Mouse (Mus musculus): ENCODE measurements around the gene Clcc1. TPM values are rescaled to one million over a fixed set of nuclear protein-coding genes. Genes with fewer than 3 reads are reported as not detected.
A peak's percentile ranks its signal among the peaks of the same experiment; 100 is the strongest.

Gene Clcc1
- 43.5 and 45.6 TPM in 2 replicates for polyA plus RNA-seq (2015; fragmentation: Nextera tagmentation; extraction: Ambion mirVana)

GRCm38 (mm10) chr3:108653710-108654379, at the start of gene Clcc1:
Clcc1 (plus strand) TSS chr3:108653913.
- peak within 1 kb of the TSS; percentile 66 for H3K27ac ChIP-seq (ENCODE audit: low read depth, low read length)
- no peaks in the 10 kb centered on the region for H3K9me3 ChIP-seq (ENCODE audit: control insufficient read depth)
- no peaks in the 10 kb centered on the region for H3K27me3 ChIP-seq (replicated peaks; ENCODE audit: control insufficient read depth, insufficient read depth, low read length)
- H3K9ac ChIP-seq (ENCODE audit: low read depth, low read length) = peak within 1 kb of the TSS; percentile 77
- H3K4me1 ChIP-seq (replicated peaks; ENCODE audit: control insufficient read depth, insufficient read depth, low read length) = no peaks in the 10 kb centered on the region; the same call in 1 of the 2 replicates
- peak; percentile 97 for ATAC-seq
- under 1% methylated on average over 57 of the region's 57 CpGs for WGBS
- peak within 1 kb of the TSS; percentile 79 for H3K4me3 ChIP-seq (ENCODE audit: low read depth, low read length)
- H3K4me2 ChIP-seq (replicated peaks; ENCODE audit: low read depth) = peak within 1 kb of the TSS; percentile 74
- 0 out of 2 replicates have a peak, but pooled peaks cover 3% of the 10 kb centered on the region for H3K36me3 ChIP-seq (ENCODE audit: control insufficient read depth, insufficient read depth)
- TF ChIP-seq CTCF (IDR thresholded peaks at IDR 0.05; ENCODE audit: low read depth) = peak; percentile 20; the same call in 1 of the 2 replicates

DNA sequence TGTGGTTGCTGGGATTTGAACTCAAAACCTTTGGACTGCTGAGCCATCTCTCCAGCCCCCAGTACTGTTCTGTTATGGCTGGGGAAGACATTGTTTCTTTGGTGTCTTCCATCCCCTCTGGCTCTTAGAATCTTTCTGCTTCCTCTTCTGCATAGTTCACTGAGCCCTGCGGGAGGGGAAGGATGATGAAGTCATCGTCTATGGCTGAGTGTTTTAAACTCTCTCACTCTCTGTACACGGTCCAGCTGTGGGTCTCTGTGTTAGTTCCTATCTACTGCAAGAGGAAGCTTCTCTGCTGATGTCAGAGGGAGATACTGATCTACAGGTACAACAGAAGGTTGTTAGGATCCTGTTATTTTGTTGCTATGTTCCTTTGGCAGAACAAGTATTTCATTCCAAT, 44.8 kb upstream of the Clcc1 start:
- H3K36me3 ChIP-seq (ENCODE audit: control insufficient read depth, insufficient read depth) = no peaks in the 10 kb centered on the region
- no peaks in the 10 kb centered on the region for H3K4me1 ChIP-seq (replicated peaks; ENCODE audit: control insufficient read depth, insufficient read depth, low read length)
- ATAC-seq = no peak
- no peaks in the 10 kb centered on the region for H3K9me3 ChIP-seq (ENCODE audit: control insufficient read depth)
- H3K4me3 ChIP-seq (ENCODE audit: low read depth, low read length) = no peak overlapping the region
- H3K9ac ChIP-seq (ENCODE audit: low read depth, low read length) = no peak overlapping the region
- no peak overlapping the region for H3K4me2 ChIP-seq (replicated peaks; ENCODE audit: low read depth)
- TF ChIP-seq CTCF (IDR thresholded peaks at IDR 0.05; ENCODE audit: low read depth) = no peak
- H3K27ac ChIP-seq (ENCODE audit: low read depth, low read length) = no peak overlapping the region
- no peaks in the 10 kb centered on the region for H3K27me3 ChIP-seq (replicated peaks; ENCODE audit: control insufficient read depth, insufficient read depth, low read length)
- 45% methylated on average over 3 of the region's 3 CpGs for WGBS

GRCm38 (mm10) chr3:108634761-108635160, 19.0 kb upstream of the Clcc1 start:
- WGBS = 75% methylated on average over 5 of the region's 5 CpGs
- H3K9ac ChIP-seq (ENCODE audit: low read depth, low read length) = no peak overlapping the region
- H3K36me3 ChIP-seq (ENCODE audit: control insufficient read depth, insufficient read depth) = peaks cover 5% of the 10 kb centered on the region; the same call in 1 of the 2 replicates
- no peak overlapping the region for H3K27ac ChIP-seq (ENCODE audit: low read depth, low read length)
- H3K4me2 ChIP-seq (replicated peaks; ENCODE audit: low read depth) = no peak overlapping the region
- no peaks in the 10 kb centered on the region for H3K27me3 ChIP-seq (replicated peaks; ENCODE audit: control insufficient read depth, insufficient read depth, low read length)
- no peaks in the 10 kb centered on the region for H3K4me1 ChIP-seq (replicated peaks; ENCODE audit: control insufficient read depth, insufficient read depth, low read length)
- no peak overlapping the region for H3K4me3 ChIP-seq (ENCODE audit: low read depth, low read length)
- no peak for TF ChIP-seq CTCF (IDR thresholded peaks at IDR 0.05; ENCODE audit: low read depth)
- no peak for ATAC-seq
- H3K9me3 ChIP-seq (ENCODE audit: control insufficient read depth) = no peaks in the 10 kb centered on the region

DNA sequence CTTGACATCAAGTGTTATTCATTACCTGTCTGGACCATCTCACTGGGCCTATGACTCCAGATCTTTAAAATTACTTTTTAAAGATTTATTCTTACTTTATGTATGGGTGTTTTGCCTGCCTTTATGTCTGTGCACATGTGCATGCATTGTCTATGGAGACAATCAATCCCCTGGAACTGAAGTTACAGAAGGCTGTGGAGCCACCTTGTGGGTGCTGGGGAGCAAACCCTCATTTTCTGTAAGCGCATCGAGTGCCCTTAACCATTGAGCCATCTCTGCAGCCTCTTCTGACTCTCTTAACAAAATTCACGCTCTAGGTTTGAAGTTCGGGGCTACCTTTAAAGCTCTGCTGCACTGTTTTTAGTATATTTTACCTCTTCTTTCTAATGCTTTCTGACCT, 14.3 kb upstream of the Clcc1 start:
- no peak overlapping the region for H3K4me2 ChIP-seq (replicated peaks; ENCODE audit: low read depth)
- H3K36me3 ChIP-seq (ENCODE audit: control insufficient read depth, insufficient read depth) = peaks cover 8% of the 10 kb centered on the region; the same call in 1 of the 2 replicates
- no peaks in the 10 kb centered on the region for H3K9me3 ChIP-seq (ENCODE audit: control insufficient read depth)
- TF ChIP-seq CTCF (IDR thresholded peaks at IDR 0.05; ENCODE audit: low read depth) = peak; percentile 59
- no peaks in the 10 kb centered on the region for H3K4me1 ChIP-seq (replicated peaks; ENCODE audit: control insufficient read depth, insufficient read depth, low read length)
- no peak for ATAC-seq
- H3K27ac ChIP-seq (ENCODE audit: low read depth, low read length) = no peak overlapping the region
- no peaks in the 10 kb centered on the region for H3K27me3 ChIP-seq (replicated peaks; ENCODE audit: control insufficient read depth, insufficient read depth, low read length)
- no peak overlapping the region for H3K4me3 ChIP-seq (ENCODE audit: low read depth, low read length)
- WGBS = 72% methylated on average over 4 of the region's 4 CpGs
- H3K9ac ChIP-seq (ENCODE audit: low read depth, low read length) = no peak overlapping the region

DNA sequence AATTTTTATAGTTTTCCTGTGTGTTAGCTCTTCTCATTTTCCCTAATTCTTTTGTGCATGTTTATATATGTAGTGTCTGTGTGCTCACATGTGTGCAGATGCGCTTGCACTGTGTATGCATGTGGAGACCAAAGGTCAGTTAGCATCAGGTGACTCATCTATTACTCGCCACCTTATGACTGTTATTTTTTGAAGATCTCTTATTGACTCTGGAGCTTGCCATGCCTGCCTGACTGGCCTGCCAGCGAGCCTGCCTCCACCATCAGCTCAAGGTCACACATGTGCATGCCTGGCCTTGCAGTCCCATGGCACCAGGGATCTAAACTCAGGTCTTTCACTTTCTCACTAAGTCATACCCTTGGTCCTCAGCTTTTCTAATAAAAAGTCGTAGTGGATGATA, 12.7 kb upstream of the Clcc1 start:
- Histone ChIP-seq H3K4me1 (replicated peaks; ENCODE audit: control insufficient read depth, insufficient read depth, low read length) (no peaks in the 10 kb centered on the region), H3K36me3 (ENCODE audit: control insufficient read depth, insufficient read depth) (peaks cover 8% of the 10 kb centered on the region; the same call in 1 of the 2 replicates), H3K9ac (ENCODE audit: low read depth, low read length) (no peak overlapping the region), H3K27me3 (replicated peaks; ENCODE audit: control insufficient read depth, insufficient read depth, low read length) (no peaks in the 10 kb centered on the region), H3K4me2 (replicated peaks; ENCODE audit: low read depth) (no peak overlapping the region), H3K27ac (ENCODE audit: low read depth, low read length) (no peak overlapping the region), H3K4me3 (ENCODE audit: low read depth, low read length) (no peak overlapping the region), H3K9me3 (ENCODE audit: control insufficient read depth) (no peaks in the 10 kb centered on the region)
- 50% methylated on average over 4 of the region's 4 CpGs for WGBS
- no peak for TF ChIP-seq CTCF (IDR thresholded peaks at IDR 0.05; ENCODE audit: low read depth)
- ATAC-seq = peak; percentile 79

DNA sequence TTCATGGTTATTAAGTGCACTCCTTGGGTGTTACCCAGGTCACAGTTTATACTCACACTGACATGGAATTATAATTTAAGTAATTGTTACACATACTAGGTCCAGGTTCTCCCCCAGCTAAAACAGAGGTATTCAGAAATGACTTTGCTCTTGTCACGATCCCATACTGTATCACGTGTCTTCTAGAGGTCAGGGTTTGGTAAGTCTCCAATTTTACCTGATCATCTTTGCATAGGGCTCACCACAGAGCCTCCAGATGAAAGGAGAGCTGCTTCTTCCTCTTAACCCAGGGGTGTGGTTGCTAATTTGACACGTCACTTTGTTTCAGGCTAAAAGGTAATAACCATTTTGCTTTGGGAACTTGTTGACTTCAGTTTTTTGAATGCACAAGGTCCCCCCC, 8.9 kb upstream of the Clcc1 start:
- no peaks in the 10 kb centered on the region for H3K4me1 ChIP-seq (replicated peaks; ENCODE audit: control insufficient read depth, insufficient read depth, low read length)
- H3K4me2 ChIP-seq (replicated peaks; ENCODE audit: low read depth) = no peak overlapping the region
- no peak for TF ChIP-seq CTCF (IDR thresholded peaks at IDR 0.05; ENCODE audit: low read depth)
- H3K36me3 ChIP-seq (ENCODE audit: control insufficient read depth, insufficient read depth) = 0 out of 2 replicates have a peak, but pooled peaks cover 3% of the 10 kb centered on the region
- no peaks in the 10 kb centered on the region for H3K27me3 ChIP-seq (replicated peaks; ENCODE audit: control insufficient read depth, insufficient read depth, low read length)
- WGBS = 84% methylated on average over 3 of the region's 3 CpGs
- ATAC-seq = no peak
- no peak overlapping the region for H3K4me3 ChIP-seq (ENCODE audit: low read depth, low read length)
- no peak overlapping the region for H3K27ac ChIP-seq (ENCODE audit: low read depth, low read length)
- H3K9ac ChIP-seq (ENCODE audit: low read depth, low read length) = no peak overlapping the region
- H3K9me3 ChIP-seq (ENCODE audit: control insufficient read depth) = no peaks in the 10 kb centered on the region

Data from intestine, postnatal 0 days (tissue).